Mouse (Mus musculus) olfactory bulb, adult 2 months (tissue): ENCODE measurements around the gene Spsb2.

Experiments used
- CTCF ChIP-seq: fragments of 200-500 bp; IDR thresholded peaks from 2 replicates; pipeline ENCODE4 v1.5.1; 2012; ENCODE audit warnings: low read depth, mild to moderate bottlenecking, low read length, moderate library complexity; ENCODE audit not compliant: insufficient read depth
- POLR2A ChIP-seq: fragments of 200-500 bp; IDR thresholded peaks from 2 replicates; pipeline ENCODE4 v1.6.1; 2012; ENCODE audit warnings: mild to moderate bottlenecking, low read depth, low read length, moderate library complexity; ENCODE audit not compliant: insufficient read depth

- TF ChIP-seq CTCF (no peak), POLR2A (peak; percentile 9; the same call in 1 of the 2 replicates)
Measured at GRCm38 (mm10) chr6:124813496-124813895, 5.0 kb downstream of the Spsb2 start.
